Mouse (Mus musculus) thymus, adult 2 months (tissue): ENCODE measurements around the gene Mrpl50. TPM values are rescaled to one million over a fixed set of nuclear protein-coding genes. Genes with fewer than 3 reads are reported as not detected.
"Not testable (repeated sequence)": the region's sequence is repeated elsewhere in the genome, so short reads cannot be mapped to it uniquely, and the experiment has no call there.

ENCODE experiments used
- DNase-seq: peaks from one replicate; pipeline ENCODE4 v3.0.0; 2021
- H3K27ac ChIP-seq: fragments of 200-500 bp; 2 replicates; pipeline ENCODE4 v1.5.1; 2012; ENCODE audit warnings: low read length, control low read depth; ENCODE audit not compliant: control insufficient read depth, insufficient read depth
- H3K27me3 ChIP-seq: fragments of 200-500 bp; 2 replicates; pipeline ENCODE4 v1.6.1; 2012; ENCODE audit warnings: mild to moderate bottlenecking, low read length, moderate library complexity, mixed read lengths; ENCODE audit not compliant: control insufficient read depth, insufficient read depth
- H3K36me3 ChIP-seq: fragments of 200-500 bp; 2 replicates; pipeline ENCODE4 v1.6.1; 2012; ENCODE audit warnings: mild to moderate bottlenecking, low read length, moderate library complexity; ENCODE audit not compliant: control insufficient read depth, insufficient read depth
- H3K4me1 ChIP-seq: fragments of 200-500 bp; replicated peaks from 2 replicates; pipeline ENCODE4 v1.6.1; 2012; ENCODE audit warnings: low read length; ENCODE audit not compliant: control insufficient read depth, insufficient read depth
- H3K4me3 ChIP-seq: fragments of 200-500 bp; 2 replicates; pipeline ENCODE4 v1.5.1; 2012; ENCODE audit warnings: mild to moderate bottlenecking, low read length, control low read depth, moderate library complexity; ENCODE audit not compliant: control insufficient read depth, insufficient read depth
- CTCF ChIP-seq: fragments of 200-500 bp; IDR thresholded peaks from 2 replicates; pipeline ENCODE4 v1.5.1; 2012; ENCODE audit warnings: mild to moderate bottlenecking, control low read depth, low read length, moderate library complexity, borderline replicate concordance; ENCODE audit not compliant: control insufficient read depth, poor library complexity, insufficient read depth; ENCODE audit errors: extremely low read depth
- POLR2A ChIP-seq: fragments of 200-500 bp; IDR thresholded peaks from 2 replicates; pipeline ENCODE4 v1.6.1; 2012; ENCODE audit warnings: mild to moderate bottlenecking, low read length, control low read depth, moderate library complexity; ENCODE audit not compliant: control insufficient read depth, poor library complexity, insufficient read depth; ENCODE audit errors: extremely low read depth
- WGBS: fragments of 180-500 bp; shearing (Covaris S2); methylation state at CpG from one replicate; pipeline ENCODE4 v1.1.7; 2018; 5-methylcytosine and 5-hydroxymethylcytosine counted together
- polyA plus RNA-seq: library from polyadenylated mRNA; depleted of rRNA; stranded (reverse); fragments of >200 nt; gene quantifications from 2 replicates; pipeline ENCODE4 v1.2.3, GENCODE M21; 2012

The Mrpl50 gene
- polyA plus RNA-seq, 1 experiment: 4.2 TPM

- Histone ChIP-seq H3K36me3 (peaks cover 20% of the 10 kb centered on the region), H3K4me3 (no peak overlapping the region), H3K27ac (no peak overlapping the region), H3K4me1 (no peaks in the 10 kb centered on the region), H3K27me3 (no peaks in the 10 kb centered on the region)
- DNase-seq: no peak
- 97% methylated on average over 6 of the region's 6 CpGs for WGBS
- TF ChIP-seq CTCF: no peak
- TF ChIP-seq POLR2A: no peak
Measured at GRCm38 (mm10) chr4:49514441-49514840, 6.5 kb downstream of the Mrpl50 start.

- 97% methylated on average over 4 of the region's 4 CpGs for WGBS
- H3K4me3 ChIP-seq: no peak overlapping the region
- peaks cover 20% of the 10 kb centered on the region for H3K36me3 ChIP-seq
- TF ChIP-seq POLR2A: no peak
- no peak for TF ChIP-seq CTCF
- no peaks in the 10 kb centered on the region for H3K4me1 ChIP-seq
- H3K27ac ChIP-seq: no peak overlapping the region
- no peak for DNase-seq
- H3K27me3 ChIP-seq: no peaks in the 10 kb centered on the region
Measured at GRCm38 (mm10) chr4:49512636-49513035, 8.3 kb downstream of the Mrpl50 start.

- 100% methylated on average over 1 of the region's 1 CpGs for WGBS
- peaks cover 20% of the 10 kb centered on the region for H3K36me3 ChIP-seq
- H3K27ac ChIP-seq, DNase-seq, H3K4me1 ChIP-seq, H3K4me3 ChIP-seq, H3K27me3 ChIP-seq: not testable (repeated sequence)
Measured at GRCm38 (mm10) chr4:49510236-49510835, 10.6 kb downstream of the Mrpl50 start.

DNA sequence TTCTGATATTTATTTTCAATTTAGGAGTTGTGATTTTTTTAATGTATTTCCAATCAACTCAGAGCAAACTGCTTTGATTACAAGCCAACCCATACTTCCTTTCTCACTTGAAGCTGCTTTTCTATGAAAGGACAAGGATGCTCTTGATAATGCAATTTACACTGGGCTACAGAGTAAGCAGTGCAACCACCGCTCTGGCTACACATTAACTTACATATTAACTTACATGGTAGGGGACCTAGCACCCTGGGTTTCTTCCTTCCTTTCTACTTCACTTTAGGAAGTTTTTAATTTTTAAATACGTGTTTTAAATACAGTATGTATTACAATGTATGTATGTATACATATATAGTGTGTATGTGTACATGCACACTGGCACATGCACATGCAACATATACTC is 11.7 kb downstream of the Mrpl50 start:
- WGBS: 93% methylated on average over 2 of the region's 2 CpGs
- no peak for TF ChIP-seq CTCF
- no peak for TF ChIP-seq POLR2A
- H3K27ac ChIP-seq: no peak overlapping the region
- H3K36me3 ChIP-seq: peaks cover 15% of the 10 kb centered on the region
- no peaks in the 10 kb centered on the region for H3K27me3 ChIP-seq
- no peak overlapping the region for H3K4me3 ChIP-seq
- H3K4me1 ChIP-seq: no peaks in the 10 kb centered on the region
- no peak for DNase-seq

DNA sequence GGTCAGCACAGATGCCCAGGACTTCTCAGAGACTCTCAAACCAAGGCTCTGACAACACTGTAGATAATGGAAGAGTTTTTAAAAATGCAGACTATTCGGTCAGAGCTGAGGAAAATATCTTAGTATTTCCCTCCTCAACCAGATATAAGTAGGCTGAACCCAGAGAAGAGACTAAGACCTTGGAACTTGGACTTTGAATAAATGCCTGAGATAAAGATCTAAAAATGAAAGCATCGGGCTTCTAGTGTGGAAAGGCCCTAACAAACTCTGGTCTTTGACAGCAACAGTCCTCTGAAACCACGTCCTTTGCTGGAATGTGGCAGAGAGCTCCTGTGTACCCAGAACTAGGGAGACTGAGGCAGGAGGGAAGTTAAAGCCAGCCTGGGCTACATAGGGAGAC is 14.5 kb downstream of the Mrpl50 start, which contains the start of gene Baat:
Gene Baat, minus strand, starts transcription at position 172 of the 400 bp plus-strand sequence.
- no peak for DNase-seq
- H3K4me1 ChIP-seq: no peaks in the 10 kb centered on the region
- H3K27ac ChIP-seq: no peak within 1 kb of the TSS
- H3K4me3 ChIP-seq: no peak within 1 kb of the TSS
- 64% methylated on average over 3 of the region's 3 CpGs for WGBS
- H3K27me3 ChIP-seq: no peaks in the 10 kb centered on the region
- H3K36me3 ChIP-seq: no peaks in the 10 kb centered on the region
- TF ChIP-seq CTCF: no peak
- no peak for TF ChIP-seq POLR2A

DNA sequence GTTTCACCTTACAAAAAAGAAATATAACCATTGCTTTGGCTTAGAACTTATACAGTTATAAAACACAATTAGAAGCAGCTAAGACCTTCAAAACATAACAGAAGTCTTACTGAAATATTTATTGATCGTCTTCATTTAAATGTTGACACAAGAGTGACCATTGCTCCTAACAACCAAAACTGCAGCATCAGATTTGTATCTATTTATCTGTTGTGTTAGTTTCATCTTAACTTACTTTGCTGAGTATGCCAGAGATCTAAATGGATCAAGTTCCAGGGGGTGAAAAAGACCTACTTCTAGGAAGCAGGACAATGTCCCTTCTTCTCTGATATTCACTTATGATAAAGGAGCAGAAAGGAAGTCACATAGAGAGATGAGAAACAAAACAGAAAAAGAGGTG is 17.3 kb downstream of the Mrpl50 start:
- no peaks in the 10 kb centered on the region for H3K36me3 ChIP-seq
- no peaks in the 10 kb centered on the region for H3K4me1 ChIP-seq
- no peak overlapping the region for H3K4me3 ChIP-seq
- no peak overlapping the region for H3K27ac ChIP-seq
- TF ChIP-seq POLR2A (no peak), CTCF (no peak)
- H3K27me3 ChIP-seq: no peaks in the 10 kb centered on the region
- WGBS: 95% methylated on average over 1 of the region's 1 CpGs
- no peak for DNase-seq

DNA sequence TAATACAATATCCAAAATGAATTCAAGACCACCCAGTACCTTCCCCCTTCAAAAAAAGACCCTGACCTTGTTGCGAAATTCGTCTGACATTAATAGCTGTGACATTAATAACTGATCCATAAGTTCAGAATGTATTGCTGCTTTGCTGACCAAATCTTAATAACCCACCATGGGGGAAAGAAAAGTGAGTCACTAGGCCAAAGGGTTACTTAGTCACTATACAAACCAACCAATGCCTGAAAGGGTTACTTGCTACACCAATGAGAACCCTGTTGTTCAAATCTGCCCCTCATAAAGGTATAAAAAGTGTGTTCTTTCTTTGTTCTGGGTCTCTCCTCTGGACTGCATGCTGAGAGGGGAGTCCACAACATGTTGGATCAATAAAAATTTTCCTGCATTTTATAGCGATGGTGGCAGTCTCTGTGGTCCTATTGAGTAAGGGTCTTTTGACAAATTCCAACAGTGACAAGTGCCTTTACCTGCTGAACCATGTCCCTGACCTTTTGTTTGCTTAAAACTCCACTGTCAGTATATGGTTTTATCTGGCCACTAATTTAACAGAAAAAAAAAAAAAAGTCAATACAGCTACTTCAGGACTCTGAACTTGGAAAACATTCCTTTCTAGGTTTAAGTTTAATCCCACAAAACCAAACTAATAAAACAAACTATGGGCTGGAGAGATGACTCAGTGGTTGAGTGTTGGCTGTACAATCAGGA is 34.8 kb downstream of the Mrpl50 start:
- not testable (repeated sequence) for H3K36me3 ChIP-seq, H3K27ac ChIP-seq, H3K4me3 ChIP-seq, H3K4me1 ChIP-seq, H3K27me3 ChIP-seq, DNase-seq
- WGBS: 91% methylated on average over 3 of the region's 3 CpGs
